Mouse (Mus musculus): Measurements from ENCODE around the gene Btd.

The Btd gene

GRCm38 (mm10) chr14:31664903-31665565 is 24.2 kb downstream of the Btd start:
- no peak for DNase-seq (ENCODE audit: low spot score)

DNA sequence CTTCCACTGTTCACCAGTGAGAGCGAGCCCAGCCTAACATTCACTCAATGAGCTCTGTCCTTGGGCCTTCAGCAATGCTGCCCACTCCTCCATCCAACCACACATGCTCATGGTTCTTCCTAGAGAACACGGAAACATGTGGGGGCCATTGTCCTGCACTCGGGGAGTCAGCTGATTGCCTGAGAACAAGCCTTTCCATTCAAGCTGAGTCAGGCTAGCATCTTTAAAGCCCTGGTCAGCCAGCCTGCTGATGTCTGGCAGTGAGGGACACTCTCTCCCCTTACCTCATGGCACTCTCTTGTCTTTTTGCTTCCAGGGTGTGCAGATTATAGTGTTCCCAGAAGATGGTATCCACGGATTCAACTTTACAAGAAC is 24.7 kb downstream of the Btd start:
- no peak for DNase-seq (ENCODE audit: low spot score)

DNA sequence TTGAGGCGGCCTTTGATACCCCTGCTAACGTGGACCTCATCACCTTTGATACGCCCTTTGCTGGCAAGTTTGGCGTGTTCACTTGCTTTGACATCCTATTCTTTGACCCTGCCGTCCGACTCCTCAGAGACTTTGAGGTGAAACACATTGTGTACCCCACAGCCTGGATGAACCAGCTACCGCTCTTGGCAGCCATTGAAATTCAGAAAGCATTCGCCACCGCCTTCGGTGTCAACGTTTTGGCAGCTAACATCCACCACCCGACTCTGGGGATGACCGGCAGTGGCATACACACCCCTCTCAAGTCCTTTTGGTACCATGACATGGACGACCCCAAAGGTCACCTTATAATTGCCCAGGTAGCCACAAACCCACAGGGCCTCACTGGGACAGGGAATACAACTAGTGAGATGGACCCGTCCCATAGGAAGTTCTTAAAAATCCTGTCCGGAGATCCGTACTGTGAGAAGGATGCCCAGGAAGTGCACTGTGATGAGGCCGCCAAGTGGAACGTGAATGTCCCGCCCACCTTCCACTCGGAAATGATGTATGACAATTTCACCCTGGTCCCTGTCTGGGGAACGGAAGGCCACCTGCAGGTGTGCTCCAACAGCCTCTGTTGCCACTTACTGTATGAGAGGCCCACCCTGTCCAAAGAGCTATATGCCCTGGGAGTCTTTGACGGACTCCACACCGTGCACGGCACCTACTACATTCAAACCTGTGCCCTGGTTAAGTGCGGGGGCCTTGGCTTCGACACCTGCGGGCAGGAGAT is 26.3 kb downstream of the Btd start:
- DNase-seq (ENCODE audit: low spot score) = no peak

- no peak for DNase-seq (ENCODE audit: low spot score)
These were observed 26.9 kb downstream of the Btd start for GRCm38 (mm10) chr14:31667741-31668140.

DNA sequence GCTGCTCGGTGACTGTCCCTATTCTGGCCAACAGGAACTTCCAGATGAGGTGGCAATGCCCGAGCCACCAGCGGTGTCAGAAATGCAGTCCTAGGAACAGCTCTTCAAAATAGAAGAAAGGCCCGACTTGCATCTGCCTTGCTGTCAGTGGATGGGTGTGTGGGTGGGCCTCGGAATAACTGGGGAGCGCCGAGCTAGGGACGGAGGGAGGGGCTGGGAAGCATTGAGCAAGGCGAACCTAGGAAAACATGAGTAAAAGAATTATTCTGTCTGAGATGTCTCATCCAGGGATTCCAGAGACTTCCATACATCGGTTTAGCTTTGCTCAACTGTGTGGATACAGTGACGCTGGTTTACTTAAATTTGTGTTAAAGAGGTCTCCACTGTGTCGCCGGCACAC is 27.5 kb downstream of the Btd start:
- DNase-seq (ENCODE audit: low spot score) = no peak

DNA sequence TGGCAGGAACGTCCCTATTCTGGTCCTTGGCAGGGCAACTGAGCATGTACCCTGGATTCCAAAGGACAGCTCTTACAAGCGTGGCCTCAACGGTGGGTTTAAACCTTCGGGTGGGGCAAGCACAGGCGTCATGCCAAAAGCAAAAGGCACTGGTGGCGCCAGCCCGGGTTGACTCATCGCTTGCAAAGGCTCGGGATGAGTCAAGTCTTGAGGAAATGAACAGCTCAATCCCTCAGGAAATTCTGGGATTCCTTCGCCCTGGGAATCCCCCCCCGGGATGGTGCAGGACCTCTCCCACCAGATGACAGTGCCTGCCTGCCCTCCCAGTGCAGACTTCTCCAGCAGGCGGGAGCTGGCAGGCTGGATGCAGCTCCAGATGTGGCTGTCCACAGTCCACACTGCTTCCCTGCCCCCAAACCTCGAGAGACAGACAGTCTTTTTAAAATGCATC is 28.4 kb downstream of the Btd start:
- no peak for DNase-seq (ENCODE audit: low spot score)

GRCm38 (mm10) chr14:31669642-31670490 is 29.0 kb downstream of the Btd start:
- DNase-seq (ENCODE audit: low spot score) = no peak

GRCm38 (mm10) chr14:31671635-31672320 is 30.9 kb downstream of the Btd start:
- no peak for DNase-seq (ENCODE audit: low spot score)

DNA sequence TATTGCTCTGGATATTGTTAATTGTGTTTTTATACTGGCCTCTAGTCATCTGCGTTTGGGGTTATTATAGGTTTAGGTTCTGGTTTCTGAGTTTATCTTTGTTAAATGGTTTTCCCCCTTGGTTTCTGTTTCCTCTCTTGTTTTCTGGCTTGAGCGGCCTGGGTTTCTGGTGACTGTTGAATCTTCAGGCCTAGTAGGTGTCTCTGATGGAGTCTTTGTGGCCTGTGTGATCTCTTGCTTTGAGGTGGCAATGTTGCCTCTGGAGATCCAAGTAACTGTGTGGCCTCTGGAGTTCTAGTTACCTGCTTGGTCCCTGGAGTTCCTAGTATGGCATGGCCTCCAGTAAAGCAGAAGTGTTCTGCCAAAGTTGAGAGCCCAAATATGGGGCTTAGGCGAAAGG is 39.8 kb downstream of the Btd start:
- no peak for DNase-seq (ENCODE audit: low spot score)

- DNase-seq (ENCODE audit: low spot score) = no peak
These were observed 40.5 kb downstream of the Btd start for GRCm38 (mm10) chr14:31681291-31681690.

DNA sequence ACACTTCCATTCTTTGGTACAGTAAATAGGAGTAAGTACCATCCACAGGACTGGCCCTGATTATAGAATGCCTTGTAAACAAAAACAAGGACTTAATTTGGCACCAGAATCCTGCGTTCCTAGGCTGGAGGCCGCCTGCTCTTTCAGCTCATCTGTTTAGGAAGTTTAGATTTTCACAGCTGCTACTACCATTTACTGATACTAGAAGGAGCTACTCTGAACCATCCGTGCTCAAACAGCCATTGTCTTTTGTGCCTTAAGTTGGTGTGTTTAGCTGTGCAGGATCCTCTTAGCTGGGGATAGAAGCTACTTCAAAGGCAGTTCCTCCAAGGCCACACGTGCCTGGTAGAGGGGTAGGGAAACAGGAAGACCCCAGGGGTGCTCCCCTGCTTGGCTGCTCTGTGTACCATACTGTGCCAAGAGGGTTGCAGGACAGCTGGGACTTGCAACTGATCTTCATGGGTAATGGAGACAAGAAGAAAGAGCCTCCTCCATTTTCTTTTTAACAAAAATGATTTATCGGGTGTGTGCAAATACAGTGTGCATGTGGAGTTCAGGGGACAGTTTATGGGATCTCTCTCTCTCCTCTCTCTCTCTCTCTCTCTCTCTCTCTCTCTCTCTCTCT is 41.2 kb downstream of the Btd start:
- DNase-seq (ENCODE audit: low spot score) = no peak

DNA sequence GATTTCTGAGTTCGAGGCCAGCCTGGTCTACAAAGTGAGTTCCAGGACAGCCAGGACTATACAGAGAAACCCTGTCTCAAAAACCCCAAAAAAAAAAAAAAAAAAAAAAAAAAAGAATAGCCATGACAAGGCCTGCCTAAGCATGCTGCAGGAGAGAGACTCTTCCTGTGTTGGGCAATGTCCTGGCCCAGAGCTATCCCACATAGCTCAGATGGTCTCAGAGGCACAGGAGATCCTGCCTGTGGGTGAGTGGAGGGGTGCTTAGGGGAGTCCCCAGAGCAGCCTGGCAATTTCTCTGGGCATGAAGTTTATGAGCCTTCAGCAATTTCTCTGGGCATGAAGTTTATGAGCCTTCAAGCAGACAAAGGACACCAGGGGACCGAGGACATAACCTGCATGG is 42.8 kb downstream of the Btd start:
- no peak for DNase-seq (ENCODE audit: low spot score)

GRCm38 (mm10) chr14:31684343-31685040 is 43.7 kb downstream of the Btd start:
- no peak for DNase-seq (ENCODE audit: low spot score)

DNA sequence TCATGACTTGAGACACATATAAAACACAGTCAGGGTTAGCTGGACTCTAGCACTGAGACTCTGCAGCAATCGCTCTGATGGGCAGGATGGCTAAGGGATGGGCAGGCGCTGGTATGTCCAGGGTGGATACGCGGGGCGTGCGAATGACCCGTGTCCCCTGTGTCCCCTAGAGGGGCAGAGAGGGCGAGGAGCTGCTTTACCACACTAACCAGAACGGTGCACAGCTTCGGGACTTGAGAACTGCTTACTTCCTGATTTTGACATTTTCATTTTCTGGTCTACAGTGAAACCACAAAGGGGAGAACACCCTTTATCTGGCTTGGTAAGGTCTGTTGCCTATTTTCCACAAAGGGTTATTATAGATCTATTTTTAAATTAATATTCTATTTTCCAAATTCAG is 44.9 kb downstream of the Btd start:
- no peak for DNase-seq (ENCODE audit: low spot score)

DNA sequence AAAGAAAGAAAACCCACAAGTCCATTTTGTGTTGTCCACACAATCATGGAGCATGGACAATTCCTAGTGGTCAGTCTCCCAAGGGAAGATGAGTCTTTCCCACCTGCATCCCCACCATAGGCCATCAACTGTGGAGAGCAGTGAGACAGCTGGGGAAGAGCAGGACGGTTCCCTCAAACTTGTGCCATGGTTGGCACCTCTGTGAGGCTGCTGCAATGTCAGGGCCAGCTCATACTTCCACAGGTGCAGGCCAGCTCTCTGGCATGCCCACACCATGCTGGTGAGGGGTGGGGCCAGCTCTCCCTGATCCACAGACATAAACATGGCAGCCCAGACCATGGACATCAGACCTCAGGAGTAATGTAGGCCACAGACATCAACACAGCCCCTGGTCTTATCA is 45.4 kb downstream of the Btd start:
- DNase-seq (ENCODE audit: low spot score) = no peak

- DNase-seq (ENCODE audit: low spot score) = no peak
These were observed 51.7 kb downstream of the Btd start for GRCm38 (mm10) chr14:31692536-31692935.

- DNase-seq (ENCODE audit: low spot score) = no peak
These were observed 55.6 kb downstream of the Btd start for GRCm38 (mm10) chr14:31696206-31696984.

DNA sequence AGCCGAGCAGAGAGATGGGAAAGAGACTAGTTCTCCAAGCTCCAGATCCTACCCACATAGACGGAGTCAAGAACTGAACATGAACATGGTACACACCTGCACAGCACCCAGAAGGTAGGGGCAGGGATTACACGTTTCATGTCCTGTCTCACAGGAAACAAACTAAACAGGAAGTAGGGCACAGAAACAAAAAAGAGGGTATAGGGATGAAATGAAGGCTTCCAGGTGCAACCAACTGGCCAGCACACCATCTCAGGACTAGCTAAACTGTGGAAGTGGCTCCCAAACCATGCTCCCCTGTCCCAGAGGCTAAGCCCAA is 56.1 kb downstream of the Btd start:
- DNase-seq (ENCODE audit: low spot score) = no peak

GRCm38 (mm10) chr14:31697346-31697745 is 56.5 kb downstream of the Btd start:
- DNase-seq (ENCODE audit: low spot score) = no peak

DNA sequence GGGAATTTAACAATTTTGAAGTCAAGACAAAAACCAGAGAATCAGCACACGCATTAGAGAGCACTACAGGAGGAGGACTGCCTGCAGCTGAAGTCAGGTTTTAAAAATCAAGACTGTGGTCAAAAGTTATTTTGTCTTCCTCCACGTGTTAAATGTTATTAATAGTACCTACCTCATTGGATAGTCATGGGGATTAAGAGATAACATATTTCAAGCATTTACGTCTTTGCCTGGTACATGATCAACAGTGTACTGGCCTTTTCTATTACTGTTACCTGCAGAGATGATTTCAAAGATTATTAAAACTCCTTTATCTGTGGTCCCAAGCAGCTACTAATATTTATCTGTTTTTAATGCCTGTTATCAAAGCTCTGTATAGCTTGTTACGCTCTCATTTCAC is 56.9 kb downstream of the Btd start:
- no peak for DNase-seq (ENCODE audit: low spot score)

DNA sequence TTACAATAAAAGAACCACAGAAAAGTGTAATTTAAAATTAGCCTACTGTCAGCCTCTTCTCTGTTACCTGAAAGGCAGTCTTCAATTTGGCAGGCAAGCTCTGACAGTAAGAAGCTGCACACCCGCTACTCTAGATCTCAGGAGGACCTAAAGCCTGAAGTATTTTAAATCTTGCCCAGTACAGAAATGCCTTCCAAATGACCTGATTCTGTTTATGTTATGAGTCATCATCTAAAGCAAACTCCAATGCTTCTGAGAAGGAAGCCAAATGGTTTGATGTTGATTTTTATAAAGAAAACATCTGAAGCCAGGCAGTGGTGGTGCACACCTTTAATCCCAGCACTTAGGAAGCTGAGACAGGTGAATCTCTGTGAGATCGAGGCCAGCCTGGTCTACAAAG is 59.5 kb downstream of the Btd start:
- DNase-seq (ENCODE audit: low spot score) = no peak
